Comparison of ENCODE assay signal across 7 mouse cellular contexts in the genomic region with DNA sequence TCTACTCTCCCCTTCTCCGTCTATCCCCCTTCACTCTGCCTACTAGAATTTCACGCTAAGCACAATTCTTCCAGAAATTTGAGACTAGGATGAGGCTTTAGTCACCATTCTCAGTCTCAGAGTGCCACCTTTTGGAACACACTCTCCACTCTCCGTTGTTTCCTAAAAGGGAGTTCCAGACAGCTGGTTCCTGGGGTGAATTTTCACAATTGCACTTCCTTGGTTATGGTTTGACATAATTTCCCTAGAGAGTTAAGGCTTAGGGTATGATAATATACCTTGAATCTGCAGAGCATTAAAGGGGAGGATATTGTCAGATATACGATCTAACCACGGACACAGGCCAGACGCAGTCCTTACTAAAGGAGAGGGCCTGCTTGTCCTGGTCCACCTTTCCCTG.
A peak's percentile ranks its signal among the peaks of the same experiment; 100 is the strongest.
DNase-seq lines count a peak whose midpoint lies in the region; ATAC-seq and TF ChIP-seq lines count a peak whose summit lies in the region.

No protein-coding gene starts in this region.

- no peaks in the 10 kb centered on the region for H3K36me3 ChIP-seq in heart, postnatal 0 days (replicated peaks; ENCODE audit: control insufficient read depth, insufficient read depth, low read length)
- no peaks in the 10 kb centered on the region for H3K36me3 ChIP-seq in limb, embryonic 14.5 days (ENCODE audit: control insufficient read depth, insufficient read depth, low read length)

- no peak overlapping the region for H3K4me3 ChIP-seq in heart, postnatal 0 days (ENCODE audit: low read depth, low read length)
- H3K4me3 ChIP-seq in limb, embryonic 14.5 days (replicated peaks; ENCODE audit: low read length) = no peak overlapping the region

- peak; percentile 49; the same call in 1 of the 2 replicates for ATAC-seq in heart, postnatal 0 days (ENCODE audit: insufficient read depth, low read depth)
- ATAC-seq in limb, embryonic 14.5 days (ENCODE audit: low FRiP score, low read depth) = peak; percentile 67; the same call in 1 of the 2 replicates

- TF ChIP-seq CTCF in heart, postnatal 0 days (IDR thresholded peaks at IDR 0.05; ENCODE audit: low read depth) = peak; percentile 60

- no peaks in the 10 kb centered on the region for H3K27me3 ChIP-seq in heart, postnatal 0 days (ENCODE audit: control insufficient read depth, insufficient read depth, low read length)
- H3K27me3 ChIP-seq in limb, embryonic 14.5 days (ENCODE audit: control insufficient read depth, insufficient read depth, low read length) = no peaks in the 10 kb centered on the region

- TF ChIP-seq EP300 in heart, postnatal 0 days (IDR thresholded peaks at IDR 0.05; ENCODE audit: low read depth) = no peak

- no peak overlapping the region for H3K9ac ChIP-seq in heart, postnatal 0 days (replicated peaks; ENCODE audit: low read depth, low read length)
- H3K9ac ChIP-seq in limb, embryonic 14.5 days (ENCODE audit: low read depth, low read length, severe bottlenecking) = no peak overlapping the region

- no peak for TF ChIP-seq POLR2A in limb, embryonic 14.5 days (IDR thresholded peaks at IDR 0.05; ENCODE audit: borderline replicate concordance, extremely low read depth, insufficient read depth, insufficient read length)

- 0 out of 2 replicates have a peak overlapping the region, but pooled peaks have one; percentile 17 for H3K4me2 ChIP-seq in heart, postnatal 0 days (ENCODE audit: low read depth, low read length)
- peak overlapping the region; percentile 26; the same call in 1 of the 2 replicates for H3K4me2 ChIP-seq in limb, embryonic 14.5 days (replicated peaks; ENCODE audit: low read depth, low read length, severe bottlenecking)

- H3K9me3 ChIP-seq in heart, postnatal 0 days (replicated peaks; ENCODE audit: control insufficient read depth, low read length) = no peaks in the 10 kb centered on the region
- no peaks in the 10 kb centered on the region for H3K9me3 ChIP-seq in limb, embryonic 14.5 days (ENCODE audit: control insufficient read depth, low read length)

- H3K27ac ChIP-seq in heart, postnatal 0 days (ENCODE audit: low read depth) = no peak overlapping the region
- H3K27ac ChIP-seq in limb, embryonic 14.5 days (replicated peaks; ENCODE audit: low read depth, low read length) = no peak overlapping the region

- WGBS in heart, postnatal 0 days = 50% methylated on average over 6 of the region's 6 CpGs
- 16% methylated on average over 6 of the region's 6 CpGs for WGBS in limb, embryonic 14.5 days

- no peaks in the 10 kb centered on the region for H3K4me1 ChIP-seq in heart, postnatal 0 days (ENCODE audit: control insufficient read depth, insufficient read depth)
- peaks cover 6% of the 10 kb centered on the region for H3K4me1 ChIP-seq in limb, embryonic 14.5 days (ENCODE audit: control insufficient read depth, insufficient read depth, low read length)

- DNase-seq in layer of hippocampus, adult 18-20 months (ENCODE audit: low spot score in 2 of 2) = peak; percentile 8 to 29
- DNase-seq in layer of hippocampus, postnatal 25 days (ENCODE audit: extremely low spot score in 1 of 2, low spot score in 1 of 2) = no peak
- peak; percentile 67 for DNase-seq in embryo, embryonic 10 days (ENCODE audit: low spot score)
- DNase-seq in heart, postnatal 0 days (ENCODE audit: low spot score) = peak; percentile 36
- DNase-seq in limb, embryonic 14.5 days (ENCODE audit: low spot score) = peak; percentile 78
- no peak for DNase-seq in urinary bladder, postnatal 36 days (ENCODE audit: low spot score in 2 of 2)
- DNase-seq in urinary bladder, postnatal 25 days (ENCODE audit: low spot score) = no peak

Comparison
In these comparisons a context has a peak if more than half of its experiments do, and no peak if none do; other contexts are left out.
1. DNase-seq: peak in layer of hippocampus, adult 18-20 months (2 of 2), embryo, embryonic 10 days (single experiment), heart, postnatal 0 days (single experiment) and limb, embryonic 14.5 days (single experiment); none in layer of hippocampus, postnatal 25 days (0 of 2), urinary bladder, postnatal 36 days (0 of 2) and urinary bladder, postnatal 25 days (single experiment).